Comparison of ENCODE assay signal across 17 mouse cellular contexts in genomic region chr17:51956275-51956674, GRCm38 (mm10).
"Had no signal": no experiment of that assay in that cellular context is flagged by ENCODE, and none has a peak within 500 bp of the region (broad histone marks: within the 10 kb centered on the region; RNA-seq: fewer than 3 reads in every experiment).

No protein-coding gene starts in this region.

- H3K9me3 ChIP-seq: intestine, embryonic 15.5 days; limb, embryonic 13.5 days; liver, embryonic 15.5 days; midbrain, embryonic 10.5 days; neural tube, embryonic 13.5 days had no signal

- H3K9ac ChIP-seq: intestine, embryonic 15.5 days; limb, embryonic 13.5 days; liver, embryonic 15.5 days; neural tube, embryonic 13.5 days had no signal

- H3K27ac ChIP-seq: intestine, embryonic 15.5 days; kidney, postnatal 0 days; limb, embryonic 13.5 days; liver, embryonic 15.5 days; midbrain, embryonic 10.5 days; neural tube, embryonic 13.5 days had no signal

- ATAC-seq: intestine, embryonic 15.5 days; lung, postnatal 0 days had no signal

- H3K36me3 ChIP-seq: intestine, embryonic 15.5 days; limb, embryonic 13.5 days; liver, embryonic 15.5 days; midbrain, embryonic 10.5 days; neural tube, embryonic 13.5 days had no signal

- H3K4me2 ChIP-seq: intestine, embryonic 15.5 days; limb, embryonic 13.5 days; liver, embryonic 11.5 days; liver, embryonic 15.5 days; neural tube, embryonic 13.5 days had no signal

- H3K27me3 ChIP-seq: intestine, embryonic 15.5 days; limb, embryonic 13.5 days; liver, embryonic 15.5 days; neural tube, embryonic 13.5 days had no signal

- H3K4me3 ChIP-seq: intestine, embryonic 15.5 days; limb, embryonic 13.5 days; liver, embryonic 15.5 days; midbrain, embryonic 10.5 days; neural tube, embryonic 13.5 days had no signal

- H3K4me1 ChIP-seq: intestine, embryonic 15.5 days; limb, embryonic 13.5 days; liver, embryonic 15.5 days; midbrain, embryonic 10.5 days; neural tube, embryonic 13.5 days had no signal

- DNase-seq: kidney, adult 18-20 months; kidney, postnatal 36 days; layer of hippocampus, adult 9-11 months; layer of hippocampus, postnatal 36 days; lung, adult 2 months; lung, postnatal 36 days; midbrain, embryonic 14.5 days; right cerebral cortex, adult 18-20 months; right cerebral cortex, postnatal 25 days had no signal
